Mouse (Mus musculus): ENCODE measurements around the gene Fam213b. TPM values are rescaled to one million over a fixed set of nuclear protein-coding genes. Genes with fewer than 3 reads are reported as not detected.
A peak's percentile ranks its signal among the peaks of the same experiment; 100 is the strongest.

Fam213b gene
- polyA plus RNA-seq, 1 experiment from 2014 or later: 38.0 TPM

GRCm38 (mm10) chr4:154915286-154915685 is 16.4 kb upstream of the Fam213b start:
- Histone ChIP-seq H3K4me2 (replicated peaks) (no peak overlapping the region), H3K9me3 (replicated peaks) (no peaks in the 10 kb centered on the region), H3K27ac (no peak overlapping the region), H3K4me1 (0 out of 2 replicates have a peak, but pooled peaks cover 9% of the 10 kb centered on the region), H3K36me3 (no peaks in the 10 kb centered on the region), H3K9ac (no peak overlapping the region), H3K4me3 (no peak overlapping the region), H3K27me3 (no peaks in the 10 kb centered on the region)
- no peak for ATAC-seq (ENCODE audit: low FRiP score)
- WGBS: 82% methylated on average over 10 of the region's 10 CpGs

GRCm38 (mm10) chr4:154914707-154915106 is 15.8 kb upstream of the Fam213b start:
- no peak for ATAC-seq (ENCODE audit: low FRiP score)
- no peaks in the 10 kb centered on the region for H3K9me3 ChIP-seq (replicated peaks)
- no peak overlapping the region for H3K27ac ChIP-seq
- no peak overlapping the region for H3K4me3 ChIP-seq
- H3K36me3 ChIP-seq: no peaks in the 10 kb centered on the region
- no peak overlapping the region for H3K4me2 ChIP-seq (replicated peaks)
- 79% methylated on average over 3 of the region's 3 CpGs for WGBS
- H3K27me3 ChIP-seq: no peaks in the 10 kb centered on the region
- H3K4me1 ChIP-seq: 0 out of 2 replicates have a peak, but pooled peaks cover 9% of the 10 kb centered on the region
- no peak overlapping the region for H3K9ac ChIP-seq

- no peak for ATAC-seq (ENCODE audit: low FRiP score)
- WGBS: 95% methylated on average over 4 of the region's 4 CpGs
- no peaks in the 10 kb centered on the region for H3K27me3 ChIP-seq
- no peak overlapping the region for H3K27ac ChIP-seq
- H3K9ac ChIP-seq: no peak overlapping the region
- no peak overlapping the region for H3K4me3 ChIP-seq
- no peaks in the 10 kb centered on the region for H3K9me3 ChIP-seq (replicated peaks)
- 0 out of 2 replicates have a peak, but pooled peaks cover 9% of the 10 kb centered on the region for H3K4me1 ChIP-seq
- H3K36me3 ChIP-seq: no peaks in the 10 kb centered on the region
- H3K4me2 ChIP-seq (replicated peaks): no peak overlapping the region
These were observed 15.3 kb upstream of the Fam213b start for GRCm38 (mm10) chr4:154914252-154914651.

- H3K27ac ChIP-seq: no peak overlapping the region
- no peak for ATAC-seq (ENCODE audit: low FRiP score)
- H3K27me3 ChIP-seq: no peaks in the 10 kb centered on the region
- H3K9me3 ChIP-seq (replicated peaks): no peaks in the 10 kb centered on the region
- no peaks in the 10 kb centered on the region for H3K36me3 ChIP-seq
- WGBS: 93% methylated on average over 3 of the region's 3 CpGs
- no peak overlapping the region for H3K4me3 ChIP-seq
- 0 out of 2 replicates have a peak, but pooled peaks cover 9% of the 10 kb centered on the region for H3K4me1 ChIP-seq
- H3K9ac ChIP-seq: no peak overlapping the region
- H3K4me2 ChIP-seq (replicated peaks): no peak overlapping the region
These were observed 14.9 kb upstream of the Fam213b start for GRCm38 (mm10) chr4:154913845-154914244.

- H3K36me3 ChIP-seq: no peaks in the 10 kb centered on the region
- WGBS: 75% methylated on average over 2 of the region's 2 CpGs
- H3K27ac ChIP-seq: no peak overlapping the region
- ATAC-seq (ENCODE audit: low FRiP score): no peak
- H3K27me3 ChIP-seq: no peaks in the 10 kb centered on the region
- no peaks in the 10 kb centered on the region for H3K9me3 ChIP-seq (replicated peaks)
- H3K4me1 ChIP-seq: peaks cover 11% of the 10 kb centered on the region; the same call in 1 of the 2 replicates
- no peak overlapping the region for H3K9ac ChIP-seq
- no peak overlapping the region for H3K4me3 ChIP-seq
- H3K4me2 ChIP-seq (replicated peaks): no peak overlapping the region
These were observed 12.7 kb upstream of the Fam213b start for GRCm38 (mm10) chr4:154911644-154912043.

GRCm38 (mm10) chr4:154910606-154911522 is 11.9 kb upstream of the Fam213b start:
- Histone ChIP-seq H3K4me2 (replicated peaks) (0 out of 2 replicates have a peak overlapping the region, but pooled peaks have one; percentile 2), H3K27me3 (no peaks in the 10 kb centered on the region), H3K9ac (no peak overlapping the region), H3K36me3 (no peaks in the 10 kb centered on the region), H3K27ac (no peak overlapping the region), H3K4me3 (no peak overlapping the region), H3K9me3 (replicated peaks) (no peaks in the 10 kb centered on the region), H3K4me1 (peaks cover 11% of the 10 kb centered on the region; the same call in 1 of the 2 replicates)
- no peak for ATAC-seq (ENCODE audit: low FRiP score)
- 17% methylated on average over 15 of the region's 15 CpGs for WGBS

GRCm38 (mm10) chr4:154908490-154908889 is 9.6 kb upstream of the Fam213b start:
- Histone ChIP-seq H3K36me3 (no peaks in the 10 kb centered on the region), H3K27me3 (no peaks in the 10 kb centered on the region), H3K4me3 (no peak overlapping the region), H3K4me1 (peaks cover 11% of the 10 kb centered on the region), H3K4me2 (replicated peaks) (no peak overlapping the region), H3K27ac (no peak overlapping the region), H3K9ac (no peak overlapping the region), H3K9me3 (replicated peaks) (no peaks in the 10 kb centered on the region)
- ATAC-seq (ENCODE audit: low FRiP score): no peak
- WGBS: 89% methylated on average over 5 of the region's 5 CpGs

GRCm38 (mm10) chr4:154907833-154908232 is 8.9 kb upstream of the Fam213b start:
- Histone ChIP-seq H3K36me3 (no peaks in the 10 kb centered on the region), H3K9ac (no peak overlapping the region), H3K4me3 (no peak overlapping the region), H3K27me3 (no peaks in the 10 kb centered on the region), H3K27ac (no peak overlapping the region), H3K4me1 (peaks cover 11% of the 10 kb centered on the region), H3K9me3 (replicated peaks) (no peaks in the 10 kb centered on the region), H3K4me2 (replicated peaks) (peak overlapping the region; percentile 21; the same call in 1 of the 2 replicates)
- 45% methylated on average over 17 of the region's 17 CpGs for WGBS
- ATAC-seq (ENCODE audit: low FRiP score): peak; percentile 60

- H3K4me3 ChIP-seq: peak overlapping the region; percentile 38
- peak overlapping the region; percentile 61 for H3K4me2 ChIP-seq (replicated peaks)
- peaks cover 2% of the 10 kb centered on the region for H3K4me1 ChIP-seq
- H3K27me3 ChIP-seq: no peaks in the 10 kb centered on the region; the same call in 1 of the 2 replicates
- ATAC-seq (ENCODE audit: low FRiP score): peak; percentile 91
- 2% methylated on average over 16 of the region's 16 CpGs for WGBS
- peak overlapping the region; percentile 38; the same call in 1 of the 2 replicates for H3K9ac ChIP-seq
- no peaks in the 10 kb centered on the region for H3K36me3 ChIP-seq
- no peaks in the 10 kb centered on the region; the same call in 1 of the 2 replicates for H3K9me3 ChIP-seq (replicated peaks)
- peak overlapping the region; percentile 12; the same call in 1 of the 2 replicates for H3K27ac ChIP-seq
These were observed 5.5 kb upstream of the Fam213b start for GRCm38 (mm10) chr4:154904185-154905071.

GRCm38 (mm10) chr4:154902371-154902770 is 3.4 kb upstream of the Fam213b start:
- H3K4me3 ChIP-seq: no peak overlapping the region
- ATAC-seq (ENCODE audit: low FRiP score): no peak
- H3K9ac ChIP-seq: no peak overlapping the region
- no peaks in the 10 kb centered on the region for H3K36me3 ChIP-seq
- WGBS: 92% methylated on average over 2 of the region's 2 CpGs
- H3K9me3 ChIP-seq (replicated peaks): no peaks in the 10 kb centered on the region; the same call in 1 of the 2 replicates
- no peaks in the 10 kb centered on the region; the same call in 1 of the 2 replicates for H3K27me3 ChIP-seq
- peaks cover 12% of the 10 kb centered on the region for H3K4me1 ChIP-seq
- no peak overlapping the region for H3K4me2 ChIP-seq (replicated peaks)
- H3K27ac ChIP-seq: no peak overlapping the region

GRCm38 (mm10) chr4:154897676-154898465 is 1.1 kb downstream of the Fam213b start:
- H3K4me1 ChIP-seq: peaks cover 20% of the 10 kb centered on the region
- 0 out of 2 replicates have a peak overlapping the region, but pooled peaks have one; percentile 64 for H3K27ac ChIP-seq
- no peaks in the 10 kb centered on the region; the same call in 1 of the 2 replicates for H3K9me3 ChIP-seq (replicated peaks)
- WGBS: 71% methylated on average over 6 of the region's 6 CpGs
- H3K4me2 ChIP-seq (replicated peaks): peak overlapping the region; percentile 94
- H3K36me3 ChIP-seq: no peaks in the 10 kb centered on the region; the same call in 1 of the 2 replicates
- H3K4me3 ChIP-seq: peak overlapping the region; percentile 53
- ATAC-seq (ENCODE audit: low FRiP score): no peak
- no peaks in the 10 kb centered on the region; the same call in 1 of the 2 replicates for H3K27me3 ChIP-seq
- peak overlapping the region; percentile 80 for H3K9ac ChIP-seq

Measured in hindbrain, embryonic 12.5 days (tissue).